Mouse (Mus musculus): ENCODE results near the gene Cfap161. TPM values are rescaled to one million over a fixed set of nuclear protein-coding genes. Genes with fewer than 3 reads are reported as not detected.

Gene Cfap161
- polyA plus RNA-seq, 1 experiment from 2014 or later, result 0.13 TPM

DNA sequence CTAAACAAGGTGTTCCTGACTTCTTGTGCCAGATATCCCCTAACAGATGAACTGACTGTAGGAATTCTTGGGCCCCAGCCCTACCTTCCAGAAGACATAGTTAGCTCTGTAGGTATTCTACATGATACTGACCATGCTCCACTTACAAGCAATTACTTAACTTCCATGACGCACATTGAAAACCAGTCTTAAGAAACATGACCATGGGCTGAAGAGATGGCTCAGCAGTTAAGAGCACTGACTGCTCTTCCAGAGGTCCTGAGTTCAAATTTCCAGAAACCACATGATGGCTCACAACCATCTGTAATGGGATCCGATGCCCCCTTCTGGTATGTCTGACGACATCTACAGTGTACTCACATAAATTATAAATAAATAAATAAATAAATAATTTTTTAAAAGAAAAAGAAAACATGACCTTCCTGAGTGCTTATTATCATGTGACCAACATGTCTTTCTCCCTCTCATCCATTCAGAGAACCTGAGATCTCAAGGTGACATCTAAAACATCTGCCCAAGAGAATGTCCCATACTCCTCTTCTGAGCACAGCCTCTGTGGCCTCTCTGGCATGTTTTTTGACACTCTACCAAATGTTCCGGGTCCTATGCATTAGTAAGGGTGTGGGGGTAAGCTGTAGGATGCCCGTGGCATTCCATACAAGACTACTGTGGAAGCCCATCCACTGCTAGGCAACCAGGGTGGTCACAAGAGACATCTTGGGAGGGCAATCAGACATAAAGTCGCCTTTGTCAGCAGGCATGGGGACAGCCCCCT lies 58.2 kb downstream of the Cfap161 start:
- Histone ChIP-seq H3K36me3 (no peaks in the 10 kb centered on the region), H3K4me2 (replicated peaks) (no peak overlapping the region), H3K4me1 (replicated peaks) (0 out of 2 replicates have a peak, but pooled peaks cover 5% of the 10 kb centered on the region), H3K4me3 (replicated peaks) (no peak overlapping the region), H3K27me3 (replicated peaks) (no peaks in the 10 kb centered on the region), H3K9me3 (no peaks in the 10 kb centered on the region), H3K9ac (no peak overlapping the region), H3K27ac (no peak overlapping the region)
- ATAC-seq, result no peak
- 83% methylated on average over 6 of the region's 6 CpGs for WGBS

DNA sequence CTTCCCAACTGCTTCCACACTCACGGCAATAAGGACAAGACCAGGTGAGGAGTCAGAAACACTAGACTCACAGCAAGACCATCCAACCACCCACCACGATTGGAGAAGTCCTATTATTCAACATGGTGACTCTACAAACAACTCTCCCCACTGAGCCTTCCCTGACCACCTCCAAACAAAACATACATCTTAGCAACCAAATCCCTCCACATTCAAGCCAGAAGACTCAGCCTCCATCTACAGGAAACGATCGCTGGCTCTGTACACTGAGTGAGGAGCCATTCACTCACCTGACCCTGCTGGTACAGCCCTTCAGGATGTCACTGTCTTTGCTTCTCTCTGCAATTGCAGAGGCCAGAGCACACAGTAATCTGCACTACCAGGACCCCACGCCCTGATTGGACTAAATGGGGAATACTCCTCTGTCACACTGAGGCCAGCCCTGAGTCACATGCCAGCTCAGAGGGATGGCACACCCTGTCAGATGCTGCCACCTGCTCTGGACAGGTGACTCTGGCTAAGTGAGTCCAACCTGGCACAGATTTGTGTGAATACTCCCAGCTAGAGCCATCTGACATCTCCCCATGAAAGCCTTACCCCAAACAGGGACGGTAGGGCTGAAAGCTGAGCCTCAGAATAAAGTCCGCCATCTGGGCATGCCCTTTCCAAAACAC lies 59.4 kb downstream of the Cfap161 start:
- 87% methylated on average over 7 of the region's 7 CpGs for WGBS
- H3K4me2 ChIP-seq (replicated peaks), result no peak overlapping the region
- H3K9me3 ChIP-seq, result no peaks in the 10 kb centered on the region
- no peak overlapping the region for H3K4me3 ChIP-seq (replicated peaks)
- no peaks in the 10 kb centered on the region for H3K27me3 ChIP-seq (replicated peaks)
- no peak overlapping the region for H3K27ac ChIP-seq
- H3K4me1 ChIP-seq (replicated peaks), result 0 out of 2 replicates have a peak, but pooled peaks cover 5% of the 10 kb centered on the region
- H3K36me3 ChIP-seq, result no peaks in the 10 kb centered on the region
- H3K9ac ChIP-seq, result no peak overlapping the region
- no peak for ATAC-seq

- no peak for ATAC-seq
- Histone ChIP-seq H3K4me1 (replicated peaks) (0 out of 2 replicates have a peak, but pooled peaks cover 5% of the 10 kb centered on the region), H3K27me3 (replicated peaks) (no peaks in the 10 kb centered on the region), H3K27ac (no peak overlapping the region), H3K36me3 (no peaks in the 10 kb centered on the region), H3K4me2 (replicated peaks) (no peak overlapping the region), H3K9me3 (no peaks in the 10 kb centered on the region), H3K4me3 (replicated peaks) (no peak overlapping the region), H3K9ac (no peak overlapping the region)
- WGBS, result 76% methylated on average over 6 of the region's 6 CpGs
Measured at GRCm38 (mm10) chr7:83734671-83735082, 60.0 kb downstream of the Cfap161 start.

- Histone ChIP-seq H3K9me3 (no peaks in the 10 kb centered on the region), H3K4me1 (replicated peaks) (0 out of 2 replicates have a peak, but pooled peaks cover 5% of the 10 kb centered on the region), H3K9ac (no peak overlapping the region), H3K4me2 (replicated peaks) (no peak overlapping the region), H3K36me3 (no peaks in the 10 kb centered on the region), H3K27me3 (replicated peaks) (no peaks in the 10 kb centered on the region), H3K4me3 (replicated peaks) (no peak overlapping the region), H3K27ac (no peak overlapping the region)
- no peak for ATAC-seq
- WGBS, result 85% methylated on average over 3 of the region's 3 CpGs
Measured at GRCm38 (mm10) chr7:83734246-83734645, 60.4 kb downstream of the Cfap161 start.

DNA sequence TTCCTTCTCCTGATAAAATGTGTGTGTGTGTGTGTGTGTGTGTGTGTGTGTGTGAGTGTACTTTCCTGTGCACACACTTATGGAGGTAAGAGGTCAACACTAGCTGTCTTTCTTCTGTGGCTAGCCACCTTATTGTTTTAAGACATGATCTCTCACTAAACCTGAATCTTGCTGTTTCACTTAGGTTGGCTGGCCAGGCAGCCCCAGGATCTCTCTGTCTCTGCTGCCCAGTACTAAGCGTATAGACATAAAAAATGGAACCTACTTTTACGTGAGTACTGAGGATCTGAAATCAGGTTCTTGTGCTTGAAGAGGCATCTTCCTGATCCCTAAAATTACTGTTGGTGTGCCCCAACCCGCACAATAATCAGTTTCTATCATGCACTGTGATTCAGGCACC lies 61.9 kb downstream of the Cfap161 start:
- no peaks in the 10 kb centered on the region for H3K4me1 ChIP-seq (replicated peaks)
- WGBS, result 89% methylated on average over 3 of the region's 3 CpGs
- H3K36me3 ChIP-seq, result no peaks in the 10 kb centered on the region
- no peak overlapping the region for H3K4me2 ChIP-seq (replicated peaks)
- H3K27ac ChIP-seq, result no peak overlapping the region
- H3K4me3 ChIP-seq (replicated peaks), result no peak overlapping the region
- H3K27me3 ChIP-seq (replicated peaks), result no peaks in the 10 kb centered on the region
- H3K9me3 ChIP-seq, result no peaks in the 10 kb centered on the region
- no peak overlapping the region for H3K9ac ChIP-seq
- no peak for ATAC-seq

GRCm38 (mm10) chr7:83731961-83732666 lies 62.6 kb downstream of the Cfap161 start:
- WGBS, result 84% methylated on average over 15 of the region's 15 CpGs
- ATAC-seq, result no peak
- Histone ChIP-seq H3K27ac (no peak overlapping the region), H3K9ac (no peak overlapping the region), H3K4me1 (replicated peaks) (no peaks in the 10 kb centered on the region), H3K4me2 (replicated peaks) (no peak overlapping the region), H3K36me3 (no peaks in the 10 kb centered on the region), H3K4me3 (replicated peaks) (no peak overlapping the region), H3K27me3 (replicated peaks) (no peaks in the 10 kb centered on the region), H3K9me3 (no peaks in the 10 kb centered on the region)

- WGBS, result 76% methylated on average over 6 of the region's 6 CpGs
- ATAC-seq, result no peak
Measured at GRCm38 (mm10) chr7:83731297-83731696, 63.4 kb downstream of the Cfap161 start.

GRCm38 (mm10) chr7:83726936-83727632 lies 67.6 kb downstream of the Cfap161 start:
- no peaks in the 10 kb centered on the region for H3K27me3 ChIP-seq (replicated peaks)
- no peak for ATAC-seq
- no peaks in the 10 kb centered on the region for H3K9me3 ChIP-seq
- no peaks in the 10 kb centered on the region for H3K4me1 ChIP-seq (replicated peaks)
- no peak overlapping the region for H3K4me2 ChIP-seq (replicated peaks)
- no peaks in the 10 kb centered on the region for H3K36me3 ChIP-seq
- no peak overlapping the region for H3K4me3 ChIP-seq (replicated peaks)
- no peak overlapping the region for H3K27ac ChIP-seq
- no peak overlapping the region for H3K9ac ChIP-seq
- WGBS, result 55% methylated on average over 5 of the region's 5 CpGs

More at GRCm38 (mm10) chr7:83731297-83731696, 63.4 kb downstream of the Cfap161 start:
- no peaks in the 10 kb centered on the region for H3K9me3 ChIP-seq
- no peaks in the 10 kb centered on the region for H3K4me1 ChIP-seq (replicated peaks)
- H3K36me3 ChIP-seq, result no peaks in the 10 kb centered on the region
- no peak overlapping the region for H3K27ac ChIP-seq
- no peaks in the 10 kb centered on the region for H3K27me3 ChIP-seq (replicated peaks)
- no peak overlapping the region for H3K4me2 ChIP-seq (replicated peaks)
- H3K4me3 ChIP-seq (replicated peaks), result no peak overlapping the region
- no peak overlapping the region for H3K9ac ChIP-seq

- no peak overlapping the region for H3K9ac ChIP-seq
- H3K27me3 ChIP-seq (replicated peaks), result no peaks in the 10 kb centered on the region
- no peak overlapping the region for H3K4me2 ChIP-seq (replicated peaks)
- H3K4me1 ChIP-seq (replicated peaks), result no peaks in the 10 kb centered on the region
- ATAC-seq, result no peak
- no peak overlapping the region for H3K27ac ChIP-seq
- no peaks in the 10 kb centered on the region for H3K9me3 ChIP-seq
- no peaks in the 10 kb centered on the region for H3K36me3 ChIP-seq
- H3K4me3 ChIP-seq (replicated peaks), result no peak overlapping the region
Measured at GRCm38 (mm10) chr7:83725801-83726200, 68.9 kb downstream of the Cfap161 start.

DNA sequence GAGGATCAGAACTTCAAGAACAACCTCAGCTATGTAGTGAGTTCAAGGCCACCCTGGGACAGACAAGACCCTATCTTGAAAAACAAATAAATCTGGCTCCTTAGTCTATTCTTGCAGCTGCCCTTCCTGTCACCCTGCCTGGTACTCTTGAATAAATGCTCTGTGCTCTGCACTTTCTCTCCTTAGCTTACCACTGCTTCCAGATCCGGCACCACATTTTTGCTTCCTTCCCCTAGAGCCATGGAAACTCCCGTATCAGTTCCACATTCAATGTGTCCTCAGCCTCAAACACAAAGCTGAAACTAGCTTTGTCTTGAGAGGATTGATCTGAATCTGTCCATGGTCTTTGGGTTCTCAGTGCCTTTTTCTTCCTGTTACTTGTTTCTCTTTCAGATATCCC lies 70.1 kb downstream of the Cfap161 start:
- H3K27ac ChIP-seq, result no peak overlapping the region
- 40% methylated on average over 2 of the region's 2 CpGs for WGBS
- H3K4me3 ChIP-seq (replicated peaks), result no peak overlapping the region
- H3K27me3 ChIP-seq (replicated peaks), result no peaks in the 10 kb centered on the region
- H3K9ac ChIP-seq, result no peak overlapping the region
- no peak for ATAC-seq
- no peaks in the 10 kb centered on the region for H3K36me3 ChIP-seq
- no peak overlapping the region for H3K4me2 ChIP-seq (replicated peaks)
- H3K9me3 ChIP-seq, result no peaks in the 10 kb centered on the region
- H3K4me1 ChIP-seq (replicated peaks), result no peaks in the 10 kb centered on the region
